Mouse (Mus musculus) limb, embryonic 14.5 days (tissue): ENCODE data around the gene Lhx3. TPM values are rescaled to one million over a fixed set of nuclear protein-coding genes. Genes with fewer than 3 reads are reported as not detected.

Source experiments
- ATAC-seq: fragments of 200-750 bp; cut with Nextera tagmentation; 2 replicates; pipeline ENCODE4 v1.8.0; 2017; ENCODE audit warnings: low read depth, moderate number of reproducible peaks, moderate TSS enrichment; ENCODE audit not compliant: low FRiP score
- DNase-seq: peaks from one replicate; pipeline ENCODE4 v3.0.0-alpha.2; 2015; ENCODE audit warnings: low spot score
- H3K27ac ChIP-seq: fragments of 300-500 bp; sonication (generic); replicated peaks from 2 replicates; pipeline ENCODE4 v1.5.1; 2014; ENCODE audit warnings: low read depth, mild to moderate bottlenecking, low read length, moderate library complexity, mixed read lengths
- H3K27me3 ChIP-seq: fragments of 300-500 bp; sonication (generic); 2 replicates; pipeline ENCODE4 v1.6.1; 2014; ENCODE audit warnings: low read length, mixed read lengths; ENCODE audit not compliant: control insufficient read depth, insufficient read depth
- H3K36me3 ChIP-seq: fragments of 300-500 bp; sonication (generic); 2 replicates; pipeline ENCODE4 v1.6.1; 2014; ENCODE audit warnings: mild to moderate bottlenecking, low read length, moderate library complexity, mixed read lengths; ENCODE audit not compliant: control insufficient read depth, insufficient read depth
- H3K4me1 ChIP-seq: fragments of 300-500 bp; sonication (generic); 2 replicates; pipeline ENCODE4 v1.6.1; 2014; ENCODE audit warnings: antibody characterized with exemption, low read length, mixed read lengths; ENCODE audit not compliant: control insufficient read depth, insufficient read depth
- H3K4me2 ChIP-seq: fragments of 300-500 bp; sonication (generic); replicated peaks from 2 replicates; pipeline ENCODE4 v1.6.1; 2014; ENCODE audit warnings: low read depth, mild to moderate bottlenecking, low read length, moderate library complexity; ENCODE audit not compliant: severe bottlenecking
- H3K4me3 ChIP-seq: fragments of 300-500 bp; sonication (generic); replicated peaks from 2 replicates; pipeline ENCODE4 v1.5.1; 2014; ENCODE audit warnings: low read length
- H3K9ac ChIP-seq: fragments of 300-500 bp; sonication (generic); 2 replicates; pipeline ENCODE4 v1.6.1; 2014; ENCODE audit warnings: mild to moderate bottlenecking, low read depth, low read length, moderate library complexity; ENCODE audit not compliant: severe bottlenecking
- H3K9me3 ChIP-seq: fragments of 300-500 bp; sonication (generic); 2 replicates; pipeline ENCODE4 v1.6.1; 2016; ENCODE audit warnings: low read length; ENCODE audit not compliant: control insufficient read depth
- POLR2A ChIP-seq: fragments of 200-500 bp; IDR thresholded peaks from 2 replicates; pipeline ENCODE4 v1.8.0; 2012; ENCODE audit warnings: inconsistent platforms, mild to moderate bottlenecking, moderate library complexity, borderline replicate concordance; ENCODE audit not compliant: insufficient read depth, insufficient read length; ENCODE audit errors: extremely low read depth
- WGBS: fragments of 180-500 bp; shearing (Covaris S2); extraction: QIAGEN DNeasy Blood & Tissue Kit; methylation state at CpG from one replicate; pipeline ENCODE4 v1.1.7; 2014; 5-methylcytosine and 5-hydroxymethylcytosine counted together
- polyA plus RNA-seq, 2 experiments: library from polyadenylated mRNA; depleted of rRNA in 1 of 2; stranded (reverse) in 1 of 2; unstranded in 1 of 2; fragments of >200 nt; fragmentation: Nextera tagmentation in 1 of 2; extraction: Ambion mirVana in 1 of 2; gene quantifications; 2 replicates each; pipeline versions ENCODE4 v1.2.1 to v1.2.3; 2012 to 2014

Lhx3 gene
- polyA plus RNA-seq, 2 experiments, result 0.03 TPM; not detected in 1

- peak; percentile 7 for DNase-seq
- no peak overlapping the region for H3K27ac ChIP-seq
- 26% methylated on average over 11 of the region's 11 CpGs for WGBS
Observed at GRCm38 (mm10) chr2:26168843-26169579, 39.1 kb downstream of the Lhx3 start.

DNA sequence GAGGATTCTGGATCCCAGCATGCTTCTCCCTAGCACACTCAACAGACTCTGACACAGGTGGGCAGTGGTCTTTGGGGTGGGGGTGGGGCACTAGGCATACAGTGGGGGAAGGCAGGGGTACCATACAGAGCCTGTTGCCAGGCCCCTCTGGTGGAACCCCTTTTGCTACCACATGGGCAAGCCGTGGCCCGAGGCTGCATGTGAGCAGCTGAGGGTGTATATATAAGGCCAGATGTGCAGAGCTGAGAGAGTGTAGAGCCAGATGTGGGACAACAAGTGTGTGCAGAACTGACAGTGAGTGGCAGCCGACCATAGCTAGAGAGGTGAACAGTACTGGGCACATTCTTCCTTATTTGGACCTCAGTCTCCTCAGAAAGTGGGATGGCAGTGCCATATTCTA, 41.2 kb downstream of the Lhx3 start:
- H3K4me2 ChIP-seq, result no peak overlapping the region
- no peak overlapping the region for H3K4me3 ChIP-seq
- TF ChIP-seq POLR2A, result no peak
- DNase-seq (no peak), ATAC-seq (no peak)
- WGBS, result 60% methylated on average over 3 of the region's 3 CpGs
- no peaks in the 10 kb centered on the region for H3K9me3 ChIP-seq
- no peaks in the 10 kb centered on the region for H3K4me1 ChIP-seq
- no peaks in the 10 kb centered on the region for H3K36me3 ChIP-seq
- H3K27me3 ChIP-seq, result no peaks in the 10 kb centered on the region
- no peak overlapping the region for H3K9ac ChIP-seq
- no peak overlapping the region for H3K27ac ChIP-seq

More at GRCm38 (mm10) chr2:26168843-26169579, 39.1 kb downstream of the Lhx3 start:
- Histone ChIP-seq H3K4me2 (no peak overlapping the region), H3K4me1 (no peaks in the 10 kb centered on the region), H3K4me3 (no peak overlapping the region), H3K36me3 (no peaks in the 10 kb centered on the region), H3K9me3 (no peaks in the 10 kb centered on the region), H3K27me3 (no peaks in the 10 kb centered on the region), H3K9ac (no peak overlapping the region)
- TF ChIP-seq POLR2A, result no peak
- ATAC-seq, result peak; percentile 78

GRCm38 (mm10) chr2:26158064-26158463, 50.0 kb downstream of the Lhx3 start:
- H3K4me3 ChIP-seq, result no peak overlapping the region
- no peaks in the 10 kb centered on the region for H3K4me1 ChIP-seq
- WGBS, result 93% methylated on average over 9 of the region's 9 CpGs
- H3K4me2 ChIP-seq, result no peak overlapping the region
- H3K9ac ChIP-seq, result no peak overlapping the region
- DNase-seq (no peak), ATAC-seq (no peak)
- no peak overlapping the region for H3K27ac ChIP-seq
- no peaks in the 10 kb centered on the region for H3K36me3 ChIP-seq
- H3K9me3 ChIP-seq, result no peaks in the 10 kb centered on the region
- TF ChIP-seq POLR2A, result no peak
- H3K27me3 ChIP-seq, result no peaks in the 10 kb centered on the region

GRCm38 (mm10) chr2:26156191-26156977, 51.7 kb downstream of the Lhx3 start:
- H3K4me1 ChIP-seq, result no peaks in the 10 kb centered on the region
- no peak overlapping the region for H3K9ac ChIP-seq
- no peak overlapping the region for H3K4me2 ChIP-seq
- DNase-seq, result no peak
- TF ChIP-seq POLR2A, result no peak
- ATAC-seq, result no peak
- H3K27ac ChIP-seq, result no peak overlapping the region
- H3K4me3 ChIP-seq, result no peak overlapping the region
- 72% methylated on average over 10 of the region's 10 CpGs for WGBS
- no peaks in the 10 kb centered on the region for H3K9me3 ChIP-seq
- H3K27me3 ChIP-seq, result no peaks in the 10 kb centered on the region
- H3K36me3 ChIP-seq, result no peaks in the 10 kb centered on the region

DNA sequence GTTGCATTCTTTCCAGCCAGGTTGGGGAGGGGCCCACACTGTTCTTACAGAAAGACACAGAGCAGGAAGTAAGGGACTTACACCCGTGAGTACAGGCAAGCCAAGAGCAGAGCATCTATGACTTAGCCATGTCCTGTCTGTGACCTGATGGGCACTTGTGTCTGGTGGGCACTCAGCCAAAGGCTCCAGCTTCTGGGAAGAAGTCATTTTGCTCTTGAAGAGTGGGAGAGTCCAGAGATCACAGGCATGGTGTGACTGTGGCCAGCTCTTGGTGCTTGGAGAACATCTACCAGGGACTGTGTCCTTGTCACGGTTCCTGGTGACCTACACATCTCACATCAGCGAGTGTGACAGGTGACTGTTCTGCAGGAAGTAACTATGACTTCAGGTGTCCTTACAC, 52.4 kb downstream of the Lhx3 start:
- Histone ChIP-seq H3K9ac (no peak overlapping the region), H3K4me1 (no peaks in the 10 kb centered on the region), H3K36me3 (no peaks in the 10 kb centered on the region), H3K27ac (no peak overlapping the region), H3K27me3 (no peaks in the 10 kb centered on the region), H3K9me3 (no peaks in the 10 kb centered on the region), H3K4me2 (no peak overlapping the region), H3K4me3 (no peak overlapping the region)
- no peak for TF ChIP-seq POLR2A
- no peak for DNase-seq
- no peak for ATAC-seq
- 50% methylated on average over 3 of the region's 3 CpGs for WGBS
